Mouse (Mus musculus) adrenal gland (tissue): Measurements from ENCODE around the gene Pelp1.

ENCODE experiments used
- intact Hi-C: fragments of 180-260 bp; cut with DNase I; formaldehyde crosslinking; loops from one replicate; pipeline ENCODE4 v1.15.1; 2025
- long read RNA-seq, 2 experiments: library from polyadenylated mRNA; unstranded; transcript quantifications; one replicate each; pipeline ENCODE4 v2.0.0; 2020; ENCODE audit warnings: borderline replicate concordance in 1 of 2; ENCODE audit not compliant: insufficient replicate concordance in 1 of 2

The Pelp1 gene
- long read RNA-seq, experiment 1, partial matches to known transcripts: 2 of 5 reads
- long read RNA-seq, experiment 1, other reads (novel, unspliced or antisense): 0 of 5 reads
- long read RNA-seq, experiment 2, partial matches to known transcripts: 2 of 5 reads
- long read RNA-seq, experiment 2, other reads (novel, unspliced or antisense): 0 of 5 reads

DNA sequence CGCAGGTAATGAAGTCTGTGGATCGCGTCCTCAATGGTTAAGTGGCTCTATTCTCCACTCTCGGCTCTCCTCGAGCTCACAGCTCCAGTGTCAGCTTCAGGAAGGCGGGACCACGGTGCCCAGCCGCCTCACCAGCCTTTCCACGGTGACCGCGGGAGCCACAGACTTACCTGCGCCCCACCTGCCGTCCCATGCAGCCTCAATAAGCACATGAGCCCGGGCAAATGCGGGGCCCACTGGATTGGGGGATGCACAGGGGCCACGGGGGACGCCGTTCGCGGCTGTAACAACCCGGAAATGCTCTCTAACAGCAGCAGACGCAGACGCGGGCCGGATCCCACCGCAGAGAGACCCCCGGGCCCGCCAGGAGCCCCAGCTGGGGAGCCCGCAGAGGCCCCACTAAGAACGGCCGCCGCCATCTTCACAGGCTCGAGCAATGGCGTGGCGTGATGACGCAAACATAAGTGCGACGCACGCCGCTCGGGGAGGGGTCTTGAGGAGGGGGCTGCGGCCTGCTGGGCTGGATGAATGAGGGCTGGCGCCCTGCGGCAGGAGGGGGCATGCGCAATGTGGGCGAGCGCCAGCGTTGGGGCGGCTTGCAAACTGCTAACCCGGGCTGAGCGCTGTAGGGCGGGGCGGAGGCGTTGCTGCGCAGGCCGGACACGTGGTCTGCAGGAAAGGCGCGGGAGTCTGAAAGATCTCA lies at the start of gene Pelp1:
TSS of gene Pelp1 (minus strand) at position 438 of the 703 bp plus-strand sequence.
- intact Hi-C loops: loop anchor here (5.0 kb wide), 1 partner anchor 98 kb away; the partner anchor contains the start of gene Tm4sf5

GRCm38 (mm10) chr11:70458688-70459600 lies 49.1 kb upstream of the Pelp1 start, which contains the start of gene Zmynd15:
TSS of gene Zmynd15 (plus strand) at chr11:70459433.
- intact Hi-C loops: no loop called here

DNA sequence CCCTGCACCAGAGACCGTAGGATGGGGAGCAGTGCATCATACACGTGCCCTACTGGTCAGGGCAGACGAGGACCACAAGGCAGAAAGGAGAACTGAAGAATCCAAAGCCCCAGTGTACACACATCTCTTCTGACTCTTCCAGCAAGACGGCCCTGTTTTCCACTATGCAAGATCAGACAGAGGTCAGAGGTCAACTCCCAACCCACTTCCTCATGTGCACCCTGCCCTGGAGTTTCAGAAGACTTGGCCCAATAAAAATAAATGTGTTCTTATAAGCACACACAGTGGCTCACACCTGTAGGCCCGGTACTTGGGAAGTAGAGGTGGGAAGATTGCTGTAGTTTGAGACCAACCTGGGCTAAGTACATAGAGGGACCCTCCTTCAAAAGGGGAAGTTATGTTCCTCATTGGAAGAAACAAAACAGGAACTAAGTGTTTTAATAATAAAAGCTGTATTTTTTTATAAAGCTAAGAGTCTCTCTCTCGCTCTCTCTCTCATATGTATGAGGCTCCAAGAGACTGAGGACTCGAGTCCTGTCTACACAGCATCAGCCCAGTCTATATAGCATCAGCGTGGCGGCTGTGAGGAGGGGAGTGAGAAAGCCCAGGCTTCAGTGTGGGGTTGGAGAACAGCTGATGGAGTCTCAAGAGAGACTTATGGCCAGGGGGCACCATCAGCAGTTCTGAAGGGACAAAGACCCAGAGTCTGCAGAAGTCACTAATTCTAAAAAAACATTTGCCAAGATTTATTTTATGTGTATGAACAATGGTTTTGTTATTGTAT lies 43.6 kb upstream of the Pelp1 start:
- intact Hi-C loops: loop anchor here (2.0 kb wide), 1 partner anchor 49 kb away; no protein-coding TSS in a partner anchor

GRCm38 (mm10) chr11:70451797-70452498 lies 42.1 kb upstream of the Pelp1 start, which contains the start of gene Med11:
TSS of gene Med11 (plus strand) at chr11:70451919.
- intact Hi-C loops: loop anchor here (2.0 kb wide), 1 partner anchor 51 kb away; no protein-coding TSS in a partner anchor

GRCm38 (mm10) chr11:70450926-70451325 lies 41.1 kb upstream of the Pelp1 start:
- intact Hi-C loops: no loop called here

DNA sequence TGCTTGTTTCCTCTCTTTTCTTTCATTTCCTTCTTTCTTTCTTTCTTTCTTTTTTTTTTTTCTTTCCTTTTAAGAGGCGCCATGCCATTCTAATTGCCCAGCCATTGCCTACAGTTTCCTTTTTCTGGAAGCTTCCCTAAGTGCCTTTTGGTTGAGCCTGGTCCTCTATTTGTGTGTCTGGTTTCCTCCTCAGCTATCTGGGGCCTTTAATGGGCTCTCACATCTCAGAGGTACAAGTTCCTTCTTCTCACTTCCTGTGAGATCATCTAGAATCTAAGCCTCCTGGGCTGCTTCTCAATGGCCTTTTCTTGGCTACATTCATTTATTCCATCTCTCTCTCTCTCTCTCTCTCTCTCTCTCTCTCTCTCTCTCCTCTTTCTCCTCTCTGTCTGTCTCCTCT lies 37.5 kb upstream of the Pelp1 start:
- intact Hi-C loops: no loop called here

GRCm38 (mm10) chr11:70446756-70447155 lies 36.9 kb upstream of the Pelp1 start:
- intact Hi-C loops: no loop called here

DNA sequence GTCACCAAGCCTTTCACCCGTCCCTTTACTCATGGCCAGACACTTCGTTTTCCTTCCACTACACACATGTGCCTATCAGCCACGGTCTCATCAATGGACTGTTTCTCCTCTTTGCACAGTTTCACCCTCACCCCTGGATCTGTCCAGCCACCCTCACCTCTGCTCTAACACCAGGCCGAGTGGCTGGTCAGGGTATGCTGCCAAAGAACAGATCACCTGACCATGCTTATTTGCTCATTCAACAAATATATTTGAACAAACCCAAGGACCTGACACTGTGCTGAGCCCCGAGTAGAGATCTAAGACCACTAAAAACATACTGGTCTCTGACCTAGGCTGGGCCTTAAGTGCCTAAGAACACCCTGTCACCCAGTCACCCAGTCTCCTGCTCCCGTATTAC lies 34.8 kb upstream of the Pelp1 start:
- intact Hi-C loops: no loop called here

- intact Hi-C loops: no loop called here
Measured at GRCm38 (mm10) chr11:70443964-70444363, 34.1 kb upstream of the Pelp1 start.

DNA sequence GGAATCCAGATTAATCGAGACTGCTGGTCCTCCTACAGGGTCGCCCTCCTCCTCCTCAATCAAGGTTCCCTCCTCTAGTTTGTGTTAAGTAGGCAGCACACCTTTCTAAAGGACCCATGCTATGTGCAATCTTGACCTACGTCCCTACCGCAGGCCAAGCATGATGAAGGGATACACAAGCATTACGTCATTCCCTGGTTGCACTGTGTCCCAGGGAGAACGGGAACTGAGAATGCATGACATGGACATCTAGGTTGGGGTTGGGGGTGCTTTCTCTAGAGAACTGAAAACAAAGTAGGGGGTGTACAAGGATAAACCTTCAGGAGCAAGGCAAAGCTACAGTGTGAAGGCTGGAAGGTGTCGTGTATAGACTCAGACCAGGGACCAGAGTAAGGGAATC lies 32.1 kb upstream of the Pelp1 start:
- intact Hi-C loops: no loop called here

DNA sequence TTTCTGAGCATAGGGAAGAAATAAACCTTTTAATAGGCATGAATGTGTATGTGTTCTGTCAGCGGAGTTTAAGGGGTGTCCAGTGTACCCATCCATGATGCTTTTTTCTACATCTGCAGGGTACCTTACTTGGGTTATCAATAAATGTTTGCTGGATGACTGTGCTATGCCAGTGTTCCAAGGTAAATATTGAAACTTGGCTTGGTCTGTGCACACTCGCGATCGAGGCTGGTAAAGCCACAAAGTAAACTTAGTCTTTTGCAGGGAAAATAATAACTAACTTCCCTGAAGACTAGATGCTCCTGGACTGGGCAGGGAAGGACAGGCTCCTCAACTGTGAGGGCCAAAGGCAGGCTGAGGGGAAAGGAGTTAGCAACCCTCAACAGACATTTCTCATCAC lies 30.8 kb upstream of the Pelp1 start:
- intact Hi-C loops: no loop called here

DNA sequence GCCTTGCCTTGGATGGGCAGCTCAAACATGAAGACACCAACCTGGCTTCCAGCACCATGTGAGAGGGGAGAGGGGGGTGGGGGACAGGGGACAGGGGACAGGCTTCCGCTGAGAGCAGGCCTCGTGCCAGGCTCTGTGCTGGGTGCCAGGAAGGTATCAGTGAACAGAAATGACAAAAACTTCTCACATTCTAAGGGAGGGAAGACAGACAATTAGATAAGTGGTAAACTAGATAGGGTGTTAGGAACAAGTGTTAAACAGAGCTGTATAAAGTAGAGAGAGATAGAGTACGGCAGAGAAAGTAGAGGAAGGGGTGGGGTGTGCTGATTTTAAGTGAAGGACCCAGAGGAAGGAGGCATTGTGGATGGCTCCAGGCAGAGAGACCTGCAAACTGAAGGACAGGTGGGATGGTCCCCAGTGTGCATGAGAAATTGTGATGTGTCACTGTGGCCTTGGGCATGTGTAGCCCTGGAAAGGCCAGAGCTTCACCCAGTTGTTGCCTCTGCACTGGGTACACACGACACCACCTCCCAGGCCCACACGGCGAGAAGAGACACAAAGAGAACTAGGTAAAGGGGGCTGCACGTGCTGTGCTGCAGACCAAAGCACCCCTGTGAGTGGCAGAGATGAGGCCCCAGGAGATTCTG lies 29.0 kb upstream of the Pelp1 start:
- intact Hi-C loops: loop anchor here (10.0 kb wide), 2 partner anchors 166 to 316 kb away; no protein-coding TSS in a partner anchor

DNA sequence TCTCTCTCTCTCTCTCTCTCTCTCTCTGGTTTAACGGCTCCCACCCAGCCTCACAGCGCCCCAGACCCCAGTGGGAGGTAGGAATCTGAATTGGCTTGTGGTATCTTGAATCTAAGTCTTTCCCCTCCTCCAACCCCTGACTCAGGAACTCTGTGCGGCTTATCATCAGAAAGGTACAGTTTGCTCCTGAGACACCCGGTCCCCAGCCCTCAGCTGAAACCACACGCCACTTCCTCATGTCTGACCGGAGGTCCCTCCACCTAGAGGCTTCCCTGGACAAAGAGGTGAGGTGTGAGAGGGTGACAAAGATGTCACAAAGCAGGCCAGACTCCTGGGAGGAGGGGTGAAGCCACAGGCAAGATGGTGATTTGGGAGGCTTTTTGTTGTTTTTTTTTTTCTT lies 27.6 kb upstream of the Pelp1 start:
- intact Hi-C loops: loop anchor here (10.0 kb wide), 2 partner anchors 167 to 317 kb away; no protein-coding TSS in a partner anchor

DNA sequence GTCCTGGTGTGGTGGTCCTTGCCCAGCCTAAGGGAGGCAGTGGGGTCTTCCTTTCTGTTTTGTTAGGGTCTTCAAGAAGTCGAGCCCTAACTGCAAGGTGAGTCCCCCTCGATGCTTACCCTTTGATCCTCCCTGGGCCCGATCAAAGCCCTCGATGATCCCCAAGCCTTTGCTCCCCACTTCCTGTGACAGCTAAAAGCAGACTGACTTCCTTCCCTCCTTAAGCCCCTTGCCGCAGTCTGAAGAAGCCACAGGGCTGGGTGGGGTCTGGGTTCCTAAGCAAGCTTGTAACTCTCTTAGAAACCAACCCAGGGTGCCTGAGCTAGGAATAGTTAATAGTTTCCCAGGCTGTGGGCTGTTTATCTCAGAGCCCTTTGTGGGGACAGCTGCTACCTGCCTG lies 25.6 kb upstream of the Pelp1 start:
- intact Hi-C loops: loop anchor here (10.0 kb wide), 2 partner anchors 169 to 319 kb away; no protein-coding TSS in a partner anchor

GRCm38 (mm10) chr11:70433951-70434350 lies 24.1 kb upstream of the Pelp1 start:
- intact Hi-C loops: loop anchor here (5.0 to 10.0 kb wide), 3 partner anchors 73 to 321 kb away; partner anchors contain the start of gene Tm4sf5

DNA sequence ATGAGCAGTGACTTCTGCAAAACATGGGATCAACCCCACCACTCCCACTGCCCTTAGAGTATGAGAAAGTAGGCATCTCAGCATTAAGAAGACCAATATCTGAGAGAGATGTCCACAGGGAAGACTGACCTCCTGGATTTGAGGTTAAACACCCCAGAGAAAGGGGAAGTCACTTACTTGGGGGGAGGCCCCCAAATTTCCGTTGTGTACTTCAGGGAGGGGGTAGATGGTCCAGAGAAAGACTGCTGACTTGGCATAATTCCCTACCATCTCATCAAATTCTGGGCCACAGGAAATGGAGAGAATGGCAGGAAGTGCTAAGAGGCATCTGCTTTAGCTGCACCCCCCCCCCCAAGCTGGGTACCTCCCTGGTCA lies 23.7 kb upstream of the Pelp1 start:
- intact Hi-C loops: loop anchor here (5.0 to 10.0 kb wide), 3 partner anchors 74 to 321 kb away; partner anchors contain the start of gene Tm4sf5

GRCm38 (mm10) chr11:70432895-70433568 lies 23.2 kb upstream of the Pelp1 start:
- intact Hi-C loops: loop anchor here (5.0 to 10.0 kb wide), 3 partner anchors 74 to 322 kb away; partner anchors contain the start of gene Tm4sf5

- intact Hi-C loops: loop anchor here (5.0 to 10.0 kb wide), 3 partner anchors 75 to 323 kb away; partner anchors contain the start of gene Tm4sf5
Measured at GRCm38 (mm10) chr11:70432048-70432894, 22.4 kb upstream of the Pelp1 start, which contains the start of gene Arrb2. TSS of gene Arrb2 (plus strand) at chr11:70432635.
